Mouse (Mus musculus): ENCODE measurements at regions not wholly inside any gene's neighbourhood (a gene's known extent, or its start where the extent isn't known, plus 50 kb on each side); places are given as distances from the start of the nearest gene placed in this dataset.
A peak's percentile ranks its signal among the peaks of the same experiment; 100 is the strongest.
"Not testable (repeated sequence)": the region's sequence is repeated elsewhere in the genome, so short reads cannot be mapped to it uniquely, and the experiment has no call there.

DNA sequence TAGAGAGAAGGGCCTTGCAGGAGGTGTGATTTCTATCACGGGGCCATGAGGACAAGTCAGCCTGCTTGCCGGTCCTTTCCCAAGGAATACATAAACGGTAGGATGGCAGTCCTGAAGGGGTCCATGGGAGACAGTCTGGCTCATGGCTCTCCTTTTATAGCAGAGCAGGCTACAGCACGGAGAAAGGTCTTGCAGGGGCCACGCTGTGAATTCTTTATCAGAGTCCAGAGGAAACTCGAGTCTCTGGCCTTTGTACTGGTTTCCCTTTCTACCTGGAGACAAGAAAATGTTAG is 1984.0 kb downstream of the 4930444P10Rik start:
- no peak for DNase-seq

DNA sequence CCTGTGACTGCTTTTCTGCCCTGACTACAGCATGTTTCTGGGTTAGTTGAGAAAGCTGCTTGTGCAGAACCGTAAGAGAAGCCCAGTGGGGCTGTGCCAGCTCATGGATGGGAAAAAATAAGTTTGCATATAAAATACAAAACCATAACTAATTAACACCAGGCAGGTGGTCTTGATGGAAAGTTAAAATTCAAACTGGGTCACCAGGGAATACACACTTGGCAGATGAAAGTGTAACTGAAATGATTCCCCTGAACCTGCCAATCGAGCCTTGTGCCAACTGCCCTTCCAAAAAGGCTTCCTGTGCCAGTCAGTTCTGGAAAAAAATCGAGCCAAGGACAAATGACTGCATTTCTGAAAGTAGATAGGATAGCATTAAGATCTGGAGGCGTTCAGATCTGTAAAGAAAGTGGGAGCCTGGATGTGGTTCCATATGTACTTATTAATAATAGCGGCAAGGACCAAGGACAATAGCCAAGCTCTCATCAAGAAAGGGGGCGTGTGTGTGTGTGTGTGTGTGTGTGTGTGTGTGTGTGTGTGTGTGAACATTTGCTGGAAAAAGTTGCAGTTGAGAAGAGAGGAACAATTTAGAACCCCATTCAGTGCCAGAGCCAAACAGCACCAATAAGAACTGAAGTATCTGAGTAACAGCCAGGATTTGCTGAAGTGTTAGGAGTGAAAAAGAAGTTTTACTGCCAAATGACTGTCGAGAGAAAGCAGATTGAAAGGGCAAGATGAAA is 1984.5 kb downstream of the 4930444P10Rik start:
- peak; percentile 19 to 29 for DNase-seq

DNA sequence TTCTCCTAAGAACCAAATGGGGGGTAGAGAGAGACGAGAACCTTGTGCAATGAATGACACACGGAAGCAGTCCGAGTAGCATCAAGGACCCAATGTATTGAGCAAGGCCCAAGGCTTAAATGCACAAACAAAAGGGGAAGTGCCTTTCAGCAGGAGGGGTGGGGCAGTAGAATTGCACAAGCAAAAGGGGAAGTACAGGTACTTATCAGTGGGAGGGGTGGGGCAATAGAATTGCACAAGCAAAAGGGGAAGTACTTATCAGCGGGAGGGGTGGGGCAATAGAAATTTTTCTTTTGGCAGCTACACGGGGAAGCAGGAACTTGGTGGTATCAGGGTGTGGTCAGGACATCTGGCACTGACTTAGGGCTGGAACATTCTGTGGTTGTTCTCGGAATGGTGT is 1987.6 kb downstream of the 4930444P10Rik start:
- not testable (repeated sequence) for DNase-seq

DNA sequence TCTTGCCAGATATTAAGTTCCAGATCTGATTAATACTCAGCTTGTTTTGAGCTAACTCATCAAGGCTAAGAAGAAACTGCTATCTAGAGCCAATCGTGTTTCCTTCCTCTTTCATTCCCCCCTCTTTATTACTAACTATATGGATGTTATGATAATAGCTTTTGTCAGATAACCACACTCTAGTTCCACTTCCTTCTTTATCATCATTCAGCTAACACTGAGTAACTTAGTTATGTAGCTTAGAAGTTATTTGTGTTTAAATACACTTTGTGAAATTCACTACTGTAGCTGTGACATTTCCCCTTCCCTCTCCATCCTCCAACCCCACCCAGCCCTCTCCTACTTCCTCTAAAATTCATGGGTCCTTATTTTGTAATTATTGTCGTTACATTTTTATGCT is 1988.6 kb downstream of the 4930444P10Rik start:
- no peak for DNase-seq

DNA sequence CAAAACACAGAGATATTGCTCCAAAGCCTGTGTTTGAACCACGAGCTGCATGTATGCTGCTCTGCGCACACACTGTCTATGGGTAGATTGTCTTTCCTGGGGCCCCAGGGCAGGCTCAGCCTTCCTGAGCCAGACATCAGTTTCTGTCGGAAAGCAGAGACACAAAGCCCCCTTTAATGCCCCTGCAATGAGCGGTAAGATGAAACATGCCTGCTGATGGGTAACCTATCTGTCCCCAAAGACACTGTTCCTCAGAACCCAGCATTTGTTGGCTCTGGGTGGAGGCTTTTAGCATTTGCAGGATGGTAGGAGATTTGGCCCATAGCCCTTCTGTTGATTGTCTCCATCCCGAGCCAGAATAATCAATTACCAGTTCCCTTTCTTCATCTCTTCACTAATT is 1994.1 kb downstream of the 4930444P10Rik start:
- DNase-seq, result no peak

DNA sequence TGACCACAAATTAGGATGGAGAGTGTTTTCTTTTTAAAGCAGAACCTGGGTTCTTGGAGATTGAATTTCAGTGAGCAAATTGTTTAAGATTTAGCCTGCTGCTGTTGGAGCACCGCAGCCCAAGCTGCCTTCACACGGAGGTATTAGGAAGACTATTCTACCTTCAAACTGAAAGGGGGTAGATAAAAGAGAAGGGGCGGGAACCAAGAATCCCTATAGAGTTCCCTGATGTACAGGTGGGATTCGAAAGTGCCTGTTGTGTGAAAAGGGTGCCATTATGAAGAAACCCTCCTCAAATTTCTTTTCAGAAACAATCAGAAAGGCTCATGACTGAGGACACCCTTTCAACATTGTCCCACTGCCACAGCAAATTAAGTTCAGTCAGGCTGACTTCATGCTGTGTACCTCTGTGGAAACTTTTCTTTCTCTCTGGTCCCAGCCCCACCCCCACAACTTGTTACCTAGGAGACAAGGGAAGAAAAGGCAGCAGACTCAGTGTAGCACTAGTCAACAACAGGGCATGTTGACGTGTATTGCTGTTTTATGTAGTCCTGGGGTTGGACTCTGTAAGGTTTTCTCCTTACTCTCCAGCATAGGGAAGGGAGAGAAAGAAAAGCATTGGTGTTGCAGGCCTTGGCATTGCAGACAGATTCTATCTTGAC is 1995.4 kb downstream of the 4930444P10Rik start:
- no peak for DNase-seq

DNA sequence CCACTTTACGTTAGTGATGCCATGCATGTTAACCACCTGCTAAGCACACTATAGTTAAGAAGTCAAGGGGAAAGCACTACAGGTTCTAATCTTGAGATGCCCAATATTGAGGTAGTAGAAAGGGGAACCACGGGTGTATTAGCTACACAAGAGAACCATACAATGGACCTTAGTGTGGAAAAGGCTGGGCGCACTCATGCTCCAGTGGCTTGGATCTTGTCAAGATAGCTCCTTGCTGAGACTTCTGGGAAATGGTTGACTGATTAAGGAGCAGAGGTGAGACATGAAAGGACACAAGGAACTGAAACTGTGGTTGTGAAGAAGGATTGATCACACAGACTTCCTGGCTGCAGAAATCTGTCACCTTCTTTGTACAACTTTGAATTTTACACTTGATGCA is 2028.3 kb downstream of the 4930444P10Rik start:
- no peak for DNase-seq

DNA sequence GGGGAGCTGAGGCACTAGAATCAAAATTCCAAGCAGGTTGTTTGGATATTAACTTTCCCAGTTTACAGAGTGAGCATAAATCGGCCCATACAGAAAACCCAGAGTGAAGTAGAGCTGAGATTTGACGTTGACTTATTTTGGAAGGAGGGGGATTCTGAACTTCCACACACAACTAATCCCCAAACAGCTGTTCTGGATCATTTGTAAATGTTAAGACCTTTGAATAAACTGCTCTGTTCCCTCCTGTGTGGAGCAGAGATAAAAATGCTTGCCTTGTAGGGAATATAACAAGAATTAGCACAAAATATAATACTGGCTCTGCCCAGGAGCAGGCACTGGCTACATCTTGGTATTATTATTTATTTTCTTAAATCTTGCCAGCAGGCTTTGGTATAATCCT is 2057.0 kb downstream of the 4930444P10Rik start:
- no peak for DNase-seq

DNA sequence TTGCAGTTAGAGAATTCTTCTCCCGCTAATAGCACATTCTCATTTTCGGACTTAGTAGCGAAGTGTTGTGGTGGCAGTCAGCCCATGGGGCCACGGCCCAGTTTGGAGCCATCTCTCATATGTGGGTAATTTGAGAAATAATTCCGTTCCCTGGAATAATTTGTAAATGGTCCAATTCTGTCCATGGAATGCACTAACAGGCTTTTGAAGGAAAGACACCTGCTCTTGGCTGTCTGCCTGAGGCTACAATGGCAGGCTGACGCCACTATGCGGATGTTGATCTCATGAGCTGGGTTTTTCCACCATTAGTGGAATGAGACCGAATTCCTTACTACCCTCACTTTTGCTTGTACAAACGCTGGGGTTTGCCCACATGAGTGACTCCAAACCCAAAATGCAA is 2081.6 kb downstream of the 4930444P10Rik start:
- peak in 1 of 2 experiments; percentile 2 for DNase-seq

DNA sequence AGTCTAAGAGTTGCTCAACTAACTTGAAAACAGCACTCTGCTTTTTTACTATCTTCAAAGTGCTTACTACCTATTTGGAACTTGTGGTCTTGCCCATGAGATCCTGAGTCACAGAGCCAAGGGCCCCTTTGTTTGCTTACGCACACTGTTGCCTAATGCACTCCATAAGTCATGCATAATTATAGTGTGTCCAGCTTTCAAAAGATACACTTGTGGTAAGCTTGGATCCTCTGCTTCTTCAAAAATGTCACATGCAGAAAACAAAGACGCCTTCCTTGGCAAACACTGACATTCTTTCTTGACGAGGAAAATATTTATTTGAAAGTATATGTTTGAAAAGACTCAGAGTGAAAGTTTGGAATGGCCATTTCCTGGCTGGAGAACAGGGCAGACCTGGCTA is 2082.3 kb downstream of the 4930444P10Rik start:
- no peak for DNase-seq

DNA sequence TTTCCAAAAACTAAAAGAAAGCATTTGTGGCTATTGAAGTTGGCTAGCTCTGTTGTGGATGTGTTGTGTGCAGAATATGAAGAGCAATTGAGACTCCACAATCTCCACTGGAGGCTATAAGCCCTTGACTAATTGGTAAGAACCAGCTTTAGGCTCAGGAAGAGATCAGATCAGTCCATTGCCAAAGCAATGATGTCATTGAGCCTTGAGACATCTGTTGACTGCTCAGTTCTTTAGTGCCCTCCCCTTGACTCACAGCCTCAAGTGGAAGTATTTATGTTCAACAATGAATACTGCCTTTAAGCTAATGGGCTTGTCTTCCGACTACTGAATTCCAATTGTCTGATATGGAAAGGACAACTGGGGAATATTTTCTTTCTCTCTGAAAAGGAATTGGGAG is 2090.6 kb downstream of the 4930444P10Rik start:
- no peak for DNase-seq

DNA sequence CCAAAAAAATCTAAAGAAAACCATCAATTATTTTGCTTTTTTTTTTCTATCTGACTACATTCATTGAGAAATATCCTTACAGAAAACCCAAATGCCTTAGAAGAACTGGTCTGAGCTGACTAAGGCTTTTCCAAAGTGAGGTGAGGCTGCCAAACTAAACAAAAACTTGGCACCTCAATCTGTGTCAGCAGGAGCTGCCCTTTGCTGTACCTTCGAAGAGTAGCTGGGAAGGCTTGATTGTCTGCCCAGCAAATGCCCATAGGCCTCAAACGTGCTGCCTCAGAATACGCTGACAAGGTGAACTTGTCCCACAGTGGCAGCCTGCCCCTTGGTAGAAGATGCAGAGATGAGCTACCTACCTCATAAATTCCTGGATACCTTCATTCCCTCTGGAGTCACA is 2091.7 kb downstream of the 4930444P10Rik start:
- peak; percentile 5 to 14 for DNase-seq

DNA sequence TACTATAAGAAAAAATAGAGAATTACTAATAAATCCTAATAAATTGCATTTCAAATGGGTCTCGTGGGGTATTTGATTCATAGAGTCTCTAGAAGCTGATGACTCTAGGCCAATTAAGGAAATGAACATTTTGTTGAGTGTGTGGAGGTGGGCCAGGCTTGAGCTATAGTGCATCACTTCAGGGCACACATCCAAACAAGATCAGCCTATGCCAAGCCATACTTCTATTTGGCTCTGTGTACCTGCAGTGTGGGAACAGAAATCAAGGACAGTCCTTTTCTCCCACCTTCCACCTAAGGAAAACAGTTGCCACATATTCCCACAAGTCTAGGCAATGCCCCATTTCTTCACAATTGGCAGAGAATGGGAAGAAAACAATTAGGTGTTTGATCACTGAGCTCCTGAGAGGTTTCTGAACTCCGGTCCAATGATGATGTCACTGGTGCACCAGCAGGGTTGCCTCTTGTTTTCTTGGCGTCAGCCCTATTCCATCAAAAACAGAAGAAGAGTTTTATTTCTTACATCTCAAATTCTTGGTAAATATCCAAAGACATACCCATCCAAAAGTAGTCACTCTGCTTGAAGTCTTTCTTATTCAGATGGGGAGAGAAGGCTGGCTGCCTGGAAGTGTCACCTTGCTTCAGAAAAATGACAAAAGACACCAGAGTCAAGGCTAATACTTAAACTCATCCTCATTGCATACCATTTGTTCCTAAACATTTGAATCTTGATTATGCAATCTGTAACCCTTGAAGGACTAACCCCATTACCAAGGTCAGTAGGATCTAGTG is 2092.3 kb downstream of the 4930444P10Rik start:
- no peak for DNase-seq

DNA sequence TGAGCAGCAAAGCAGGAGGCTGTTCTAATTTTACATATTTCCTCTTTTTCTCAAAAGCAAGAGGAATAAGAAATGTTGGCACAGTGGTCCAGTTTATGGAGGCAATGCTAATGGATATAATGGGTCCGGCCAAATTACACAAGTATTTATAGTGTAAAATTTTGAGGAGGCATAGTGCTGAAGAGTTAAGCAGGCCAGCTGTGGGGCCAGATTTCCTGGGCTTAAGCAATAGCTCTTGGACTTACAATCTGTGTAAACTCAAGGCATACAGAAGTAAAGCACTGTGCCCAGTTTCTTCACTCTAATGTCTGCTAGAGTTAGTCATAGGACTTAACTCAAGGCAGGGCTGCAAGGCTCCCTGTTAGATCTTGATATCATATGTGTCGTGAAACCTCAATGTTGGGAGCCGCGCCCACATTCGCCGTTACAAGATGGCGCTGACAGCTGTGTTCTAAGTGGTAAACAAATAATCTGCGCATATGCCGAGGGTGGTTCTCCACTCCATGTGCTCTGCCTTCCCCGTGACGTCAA is 2094.9 kb downstream of the 4930444P10Rik start:
- no peak for DNase-seq

DNA sequence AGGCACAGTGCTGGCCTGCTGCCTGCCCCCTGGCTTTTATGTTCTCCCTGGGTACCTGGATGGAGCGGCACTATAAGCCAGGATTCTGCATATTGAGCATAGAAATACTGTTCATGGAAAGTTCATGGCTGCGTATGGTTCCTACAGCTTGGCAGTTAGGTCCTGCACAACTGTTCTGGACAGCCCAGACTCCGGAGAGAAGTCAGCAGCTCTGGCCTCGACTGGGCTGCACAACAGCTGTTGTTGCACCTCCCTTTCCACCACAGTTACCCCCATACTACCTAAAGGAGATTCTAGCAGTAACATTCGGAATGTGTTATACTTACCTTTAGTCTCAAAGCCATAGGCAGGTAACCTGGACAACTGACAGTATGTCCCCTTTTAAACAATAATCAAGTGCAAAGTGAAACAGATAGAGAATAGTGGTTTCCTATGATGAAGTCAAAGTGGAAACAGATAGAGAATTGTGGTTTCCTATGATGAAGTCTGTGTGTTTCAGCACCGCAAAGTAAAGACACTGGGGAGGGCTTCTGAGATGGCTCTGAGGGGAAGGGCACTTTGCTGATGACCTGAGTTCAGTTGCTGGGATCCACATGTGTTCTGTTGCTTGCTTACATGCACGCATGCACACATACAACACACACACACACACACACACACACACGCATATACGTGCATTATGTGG is 2099.2 kb downstream of the 4930444P10Rik start:
- DNase-seq, result no peak

DNA sequence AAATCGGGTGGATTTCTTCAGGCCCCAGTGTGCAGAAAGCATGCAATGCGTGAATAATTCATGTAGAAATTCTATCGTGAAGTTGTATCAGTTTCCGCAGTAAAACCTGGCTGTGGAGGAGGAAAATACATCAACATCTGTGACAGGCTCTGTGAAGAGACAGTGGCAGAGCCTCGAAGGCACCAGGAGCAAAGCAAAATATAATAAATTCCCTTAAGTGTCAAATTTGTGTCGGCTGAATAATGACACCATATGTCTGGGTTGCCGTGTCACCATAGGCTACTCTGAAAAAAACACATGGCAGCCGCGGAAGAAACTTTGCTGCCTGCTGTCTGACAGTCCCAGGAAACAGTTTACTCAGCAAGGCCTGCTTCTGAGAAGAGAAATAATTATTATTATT is 2100.1 kb downstream of the 4930444P10Rik start:
- DNase-seq, result no peak

DNA sequence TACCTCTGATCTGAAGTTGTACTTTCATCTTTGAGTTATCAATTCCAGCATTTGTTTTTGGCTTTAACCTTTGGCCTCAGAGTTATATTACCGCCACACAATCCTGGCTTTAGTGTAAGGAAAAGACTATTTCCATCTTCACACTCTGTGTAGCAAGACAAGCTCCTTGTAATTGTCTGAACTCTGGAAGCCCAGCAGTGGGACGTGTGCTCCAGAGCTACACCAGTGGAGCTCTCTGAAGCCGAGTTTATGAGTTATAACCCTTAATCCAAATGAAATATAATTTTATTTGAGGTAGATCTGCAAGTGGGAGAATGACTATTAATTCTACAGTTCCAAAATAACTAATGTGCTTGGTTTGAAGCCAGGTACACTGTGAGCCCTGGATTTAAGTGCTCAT is 2103.8 kb downstream of the 4930444P10Rik start:
- DNase-seq, result no peak

DNA sequence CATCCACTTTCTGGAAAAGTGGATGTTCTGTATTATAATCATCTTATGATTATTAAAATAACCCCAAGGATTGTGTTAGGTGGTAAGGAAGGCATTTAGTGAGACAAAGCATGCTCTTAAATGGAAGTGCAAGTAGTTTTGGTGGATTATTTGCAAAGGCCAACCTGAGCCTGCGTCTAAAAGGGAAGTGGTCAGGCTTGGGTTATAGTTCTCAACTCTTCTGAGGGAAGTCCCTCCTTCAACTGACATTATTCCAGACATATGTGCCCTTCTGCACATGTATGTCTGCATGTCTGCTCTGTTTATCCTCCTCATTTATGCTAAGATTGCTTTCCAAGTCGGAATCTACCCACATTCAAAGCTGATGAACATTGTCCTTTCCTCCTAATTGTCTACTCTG is 2108.3 kb downstream of the 4930444P10Rik start:
- DNase-seq, result no peak

DNA sequence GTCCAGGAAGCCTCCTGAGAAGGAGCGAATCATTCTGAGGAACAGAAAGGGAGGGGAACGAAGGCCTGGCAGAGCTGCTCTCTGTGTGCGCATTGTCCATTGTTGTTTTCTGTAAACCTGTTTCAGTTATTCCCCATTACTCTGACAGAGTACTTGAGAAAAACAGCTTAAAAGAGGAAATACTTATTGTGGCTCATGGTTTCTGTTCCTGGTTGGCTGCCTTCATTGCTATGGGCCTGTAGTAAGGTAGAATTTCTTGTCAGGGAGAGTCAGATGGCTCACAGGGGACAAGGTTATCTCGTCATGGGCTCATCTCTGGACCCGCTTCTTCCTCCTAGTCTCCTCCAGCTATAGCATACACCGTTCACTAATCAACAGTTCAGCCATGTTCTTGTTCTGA is 2112.9 kb downstream of the 4930444P10Rik start:
- no peak for DNase-seq

DNA sequence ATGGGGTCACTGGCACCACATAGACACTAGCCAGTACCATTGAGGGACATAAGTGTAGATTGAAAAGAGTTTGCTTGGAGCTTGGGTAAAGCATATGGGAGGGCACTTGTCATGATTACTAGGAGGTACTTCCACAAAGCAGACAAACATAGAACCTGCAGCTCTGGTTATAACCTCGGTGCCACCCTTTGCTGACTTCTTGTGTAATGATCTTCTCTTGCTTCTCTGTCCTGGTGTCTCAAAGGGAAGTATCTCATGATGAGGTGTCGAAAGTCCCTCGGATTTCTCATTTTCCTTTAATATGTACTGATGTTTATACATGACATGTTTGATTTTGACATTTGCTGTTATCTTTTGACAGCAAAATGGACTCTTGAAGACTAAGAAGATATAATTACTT is 2114.5 kb downstream of the 4930444P10Rik start:
- DNase-seq, result no peak

DNA sequence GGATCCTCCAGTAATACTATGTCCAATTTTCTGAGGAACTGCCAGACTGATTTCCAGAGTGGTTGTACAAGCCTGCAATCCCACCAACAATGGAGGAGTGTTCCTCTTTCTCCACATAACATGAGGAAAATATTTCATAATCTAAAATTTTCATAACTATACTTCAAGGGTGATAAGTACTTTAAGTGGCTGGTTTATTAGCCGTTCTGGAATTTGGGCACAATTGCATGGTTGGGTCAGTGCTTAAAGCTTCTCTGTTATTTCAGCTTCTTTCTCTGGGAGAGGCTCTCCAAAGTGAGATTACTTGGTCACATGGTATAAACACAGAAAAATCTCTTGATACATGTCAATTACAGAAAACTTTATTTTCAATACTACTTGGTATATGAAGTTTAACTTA is 2115.9 kb downstream of the 4930444P10Rik start:
- DNase-seq, result no peak

DNA sequence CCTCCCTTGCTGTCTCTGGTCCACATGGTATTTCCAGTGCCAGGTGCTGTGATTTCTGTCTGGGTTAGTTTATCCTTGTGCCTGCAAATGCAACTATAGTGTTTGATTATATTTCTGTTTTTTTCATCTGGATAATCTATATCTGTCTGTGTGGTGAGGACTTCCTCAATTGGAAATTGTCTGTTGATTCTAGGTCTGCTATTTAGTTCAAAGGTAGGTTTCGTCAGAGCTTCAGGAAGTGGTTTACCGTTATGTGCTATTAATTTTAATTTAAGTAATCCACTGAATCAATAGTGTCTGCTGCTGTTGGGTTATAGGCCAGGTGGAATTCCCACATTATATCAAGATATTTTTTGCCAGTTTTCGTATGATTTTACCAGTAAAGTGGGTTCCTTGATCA is 2143.9 kb downstream of the 4930444P10Rik start:
- no peak for DNase-seq

DNA sequence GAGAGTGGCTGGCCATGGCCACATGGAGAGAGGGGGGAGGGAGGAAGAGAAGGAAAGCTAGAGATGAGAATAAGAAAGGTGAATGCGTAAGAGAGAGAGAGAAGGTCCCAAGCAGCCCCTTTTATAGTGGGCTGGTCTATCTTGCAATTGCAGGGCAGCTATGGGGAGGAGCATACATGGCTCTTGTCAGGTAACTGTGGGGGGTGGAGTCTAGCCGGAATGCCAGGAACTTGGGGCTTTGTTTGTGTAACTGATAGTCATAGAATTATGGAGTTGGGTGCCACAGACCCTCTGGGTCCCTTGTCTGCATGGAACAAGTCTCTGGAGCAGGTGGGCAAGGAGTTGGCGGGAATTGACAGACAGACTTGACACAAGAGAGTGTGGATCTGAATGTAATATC is 2151.8 kb downstream of the 4930444P10Rik start:
- no peak for DNase-seq
